Mouse (Mus musculus): ENCODE measurements around the gene Gm4340. TPM values are rescaled to one million over a fixed set of nuclear protein-coding genes. Genes with fewer than 3 reads are reported as not detected.

Gm4340 gene
- polyA plus RNA-seq, 1 experiment from 2014 or later, result not detected

Other genes with a start within 250 kb of the Gm4340 start
- not detected in 2 replicates for gene Gm21293, start 51.1 kb upstream of the Gm4340 start, polyA plus RNA-seq (2015; fragmentation: Nextera tagmentation; extraction: Ambion mirVana)
- gene Gm6763, start 42.5 kb upstream of the Gm4340 start, polyA plus RNA-seq (2015; fragmentation: Nextera tagmentation; extraction: Ambion mirVana), result not detected in 2 replicates
- not detected in 2 replicates for gene Gm8764, start 34.0 kb upstream of the Gm4340 start, polyA plus RNA-seq (2015; fragmentation: Nextera tagmentation; extraction: Ambion mirVana)
- not detected in 2 replicates for gene Gm21304, start 25.5 kb upstream of the Gm4340 start, polyA plus RNA-seq (2015; fragmentation: Nextera tagmentation; extraction: Ambion mirVana)
- not detected in 2 replicates for gene Gm21312, start 17.0 kb upstream of the Gm4340 start, polyA plus RNA-seq (2015; fragmentation: Nextera tagmentation; extraction: Ambion mirVana)
- not detected in 2 replicates for gene Gm20765, start 8.5 kb upstream of the Gm4340 start, polyA plus RNA-seq (2015; fragmentation: Nextera tagmentation; extraction: Ambion mirVana)